Mouse (Mus musculus): Measurements from ENCODE around the gene Trim27. TPM values are rescaled to one million over a fixed set of nuclear protein-coding genes. Genes with fewer than 3 reads are reported as not detected.

The Trim27 gene
- polyA plus RNA-seq, 1 experiment from 2014 or later, result 139 TPM

DNA sequence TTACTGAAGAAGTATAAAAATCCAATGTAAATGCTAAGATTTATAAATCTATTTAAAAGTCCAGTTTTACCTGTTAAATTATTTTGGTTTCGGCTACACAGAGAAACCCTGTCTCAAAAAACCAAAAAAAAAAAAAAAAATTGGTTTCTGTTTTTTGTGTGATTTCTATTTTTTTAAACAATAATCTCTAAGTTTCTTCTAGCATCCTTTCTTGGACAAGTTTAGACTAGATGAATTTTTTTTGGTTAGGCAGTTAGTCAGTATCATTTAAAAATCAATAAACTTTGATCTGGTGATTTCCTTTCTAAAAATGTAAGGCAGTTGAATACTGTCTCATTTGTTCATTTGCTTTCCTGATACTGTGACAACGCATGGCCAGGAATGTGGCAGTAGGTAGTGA, 19.1 kb downstream of the Trim27 start:
- no peak for ATAC-seq (replicated peaks; ENCODE audit: low FRiP score)
- no peak overlapping the region for H3K4me2 ChIP-seq
- 81% methylated on average over 2 of the region's 2 CpGs for WGBS

DNA sequence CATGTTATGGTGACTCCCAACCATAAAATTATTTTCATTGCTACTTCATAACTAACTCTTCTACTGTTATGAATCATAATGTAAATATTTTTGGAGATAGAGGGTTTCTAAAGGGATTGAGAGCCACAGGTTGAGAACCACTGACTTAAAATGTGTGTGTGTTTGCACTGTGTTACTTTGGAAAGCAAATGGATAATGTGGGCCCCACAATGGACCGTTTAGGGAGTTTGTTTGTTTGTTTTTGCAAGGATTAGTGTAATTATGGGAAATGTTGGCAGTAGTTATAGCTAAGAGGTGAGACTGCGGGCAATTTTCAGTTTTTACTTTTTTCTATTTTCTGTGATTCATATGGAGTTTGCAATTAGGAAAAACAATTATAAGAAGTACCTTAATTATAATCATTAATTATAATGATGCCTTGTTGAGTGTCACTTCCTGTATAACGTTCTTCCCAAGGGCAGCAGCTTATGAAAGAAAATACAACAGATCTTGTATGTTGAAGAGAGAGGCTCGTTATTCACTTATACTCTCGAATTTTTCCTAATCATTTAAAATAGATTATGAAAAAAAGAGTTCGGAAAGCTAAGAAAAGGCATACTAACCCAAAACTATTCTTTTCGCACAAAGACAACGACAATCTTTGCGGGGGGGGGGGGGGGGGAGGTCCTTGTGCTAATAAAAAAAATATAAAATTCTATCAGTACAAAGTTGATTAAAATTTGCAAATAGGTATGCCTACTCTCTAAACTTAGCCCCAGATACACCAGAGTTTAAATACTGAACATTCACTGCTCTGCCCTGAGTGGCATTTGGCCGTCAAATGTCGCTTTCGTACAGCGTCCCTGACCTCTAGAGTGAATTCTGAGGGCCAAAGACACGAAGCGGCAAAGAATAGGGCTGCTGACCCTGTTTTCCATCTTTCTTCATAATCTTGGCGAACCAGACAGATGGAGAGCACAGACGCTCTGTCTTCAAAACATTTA, 20.1 kb downstream of the Trim27 start:
- Histone ChIP-seq H3K9me3 (replicated peaks) (no peaks in the 10 kb centered on the region), H3K36me3 (peaks cover 14% of the 10 kb centered on the region), H3K27ac (peak overlapping the region; percentile 90), H3K4me1 (peaks cover 5% of the 10 kb centered on the region; the same call in 1 of the 2 replicates), H3K27me3 (no peaks in the 10 kb centered on the region), H3K9ac (peak overlapping the region; percentile 58), H3K4me2 (peak overlapping the region; percentile 62), H3K4me3 (replicated peaks) (peak overlapping the region; percentile 84)
- ATAC-seq (replicated peaks; ENCODE audit: low FRiP score), result peak; percentile 68
- 5% methylated on average over 17 of the region's 17 CpGs for WGBS

More for the DNA sequence above, 19.1 kb downstream of the Trim27 start:
- H3K9ac ChIP-seq, result no peak overlapping the region
- no peak overlapping the region for H3K4me3 ChIP-seq (replicated peaks)
- H3K27me3 ChIP-seq, result no peaks in the 10 kb centered on the region
- no peaks in the 10 kb centered on the region for H3K9me3 ChIP-seq (replicated peaks)
- H3K36me3 ChIP-seq, result peaks cover 23% of the 10 kb centered on the region
- peaks cover 5% of the 10 kb centered on the region; the same call in 1 of the 2 replicates for H3K4me1 ChIP-seq
- H3K27ac ChIP-seq, result no peak overlapping the region

DNA sequence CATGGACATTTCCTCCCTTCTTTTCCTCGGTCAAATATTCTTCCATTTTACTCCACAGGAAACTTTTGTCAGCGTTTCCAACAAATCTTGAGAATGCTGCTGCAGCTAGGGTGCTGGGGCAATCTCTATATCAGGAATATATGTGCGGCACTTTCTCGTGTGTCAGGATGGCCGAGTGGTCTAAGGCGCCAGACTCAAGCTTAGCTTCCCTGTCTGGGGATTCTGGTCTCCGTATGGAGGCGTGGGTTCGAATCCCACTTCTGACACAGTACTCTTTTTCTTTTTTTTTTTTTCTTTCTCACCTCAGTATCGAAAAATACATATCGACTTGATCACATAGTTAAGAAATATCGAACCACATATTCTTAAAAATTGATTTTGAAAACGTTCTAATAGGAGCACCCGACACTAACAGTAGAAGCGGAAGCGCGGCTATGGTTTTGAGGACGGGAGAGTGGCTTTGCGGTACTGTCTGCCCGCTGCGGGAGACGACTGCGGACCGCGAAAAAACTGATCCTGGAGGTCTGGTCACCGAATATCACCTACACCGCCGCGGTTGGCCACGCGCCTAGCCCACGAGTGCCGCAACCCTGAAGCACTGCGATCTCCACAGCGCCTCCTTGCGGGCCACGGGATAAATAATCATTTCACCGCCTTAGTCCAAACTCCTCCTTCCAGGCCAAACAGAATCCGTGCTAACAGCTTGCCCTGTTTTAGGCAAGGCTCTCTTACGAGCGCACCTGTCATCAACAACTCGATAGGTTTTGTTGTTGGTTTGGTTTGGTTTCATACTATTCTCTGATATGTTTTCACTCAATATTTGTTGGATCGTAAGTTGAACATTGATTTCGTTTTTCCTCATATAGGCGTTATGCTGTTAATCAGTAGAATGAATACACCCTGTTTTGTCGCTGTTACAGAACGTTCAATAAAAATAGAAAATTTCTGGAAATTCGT, 21.1 kb downstream of the Trim27 start:
- H3K9ac ChIP-seq, result peak overlapping the region; percentile 66
- WGBS, result 5% methylated on average over 48 of the region's 48 CpGs
- peak; percentile 92 for ATAC-seq (replicated peaks; ENCODE audit: low FRiP score)
- peaks cover 6% of the 10 kb centered on the region for H3K36me3 ChIP-seq
- peak overlapping the region; percentile 62 for H3K4me2 ChIP-seq
- peaks cover 5% of the 10 kb centered on the region; the same call in 1 of the 2 replicates for H3K4me1 ChIP-seq
- peak overlapping the region; percentile 90 for H3K27ac ChIP-seq
- no peaks in the 10 kb centered on the region for H3K27me3 ChIP-seq
- no peaks in the 10 kb centered on the region for H3K9me3 ChIP-seq (replicated peaks)
- peak overlapping the region; percentile 84 for H3K4me3 ChIP-seq (replicated peaks)

DNA sequence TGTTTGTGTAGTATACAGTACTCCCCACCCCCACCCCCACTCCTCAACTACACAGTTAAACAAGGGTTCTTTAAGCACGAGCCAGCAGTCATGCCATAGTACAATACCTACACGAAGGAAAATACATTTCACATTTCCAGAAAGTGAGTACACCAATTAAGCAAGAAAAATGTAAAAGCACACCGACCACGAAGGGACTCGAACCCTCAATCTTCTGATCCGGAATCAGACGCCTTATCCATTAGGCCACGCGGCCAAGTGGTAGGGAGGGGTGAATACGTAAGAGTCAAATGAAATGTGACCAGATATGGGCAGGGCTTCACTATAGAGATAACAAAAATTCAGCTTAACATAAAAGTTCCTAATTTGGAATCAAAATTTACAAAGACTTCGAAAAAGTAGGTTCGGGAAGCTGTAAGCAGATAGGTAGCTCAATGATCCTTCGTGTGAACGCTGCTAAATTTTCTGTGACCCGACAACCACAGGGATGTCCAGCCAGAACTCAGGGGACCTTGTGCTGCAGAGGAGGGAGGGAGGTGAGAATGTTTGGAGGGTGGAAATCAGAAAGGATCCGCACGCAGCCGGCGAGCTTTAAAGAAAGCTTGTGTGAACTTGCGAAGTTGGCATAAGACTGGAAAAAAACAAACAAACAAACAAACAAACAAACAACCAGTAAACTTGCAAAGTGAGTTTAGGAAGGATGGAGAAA, 36.2 kb downstream of the Trim27 start:
- peak; percentile 64; the same call in 1 of the 2 replicates for ATAC-seq (replicated peaks; ENCODE audit: low FRiP score)
- Histone ChIP-seq H3K27ac (no peak overlapping the region), H3K4me3 (replicated peaks) (peak overlapping the region; percentile 46), H3K4me2 (peak overlapping the region; percentile 61), H3K36me3 (no peaks in the 10 kb centered on the region), H3K9me3 (replicated peaks) (peaks cover 10% of the 10 kb centered on the region; the same call in 1 of the 2 replicates), H3K4me1 (0 out of 2 replicates have a peak, but pooled peaks cover 4% of the 10 kb centered on the region), H3K27me3 (0 out of 2 replicates have a peak, but pooled peaks cover 3% of the 10 kb centered on the region), H3K9ac (peak overlapping the region; percentile 23; the same call in 1 of the 2 replicates)
- 2% methylated on average over 20 of the region's 20 CpGs for WGBS

DNA sequence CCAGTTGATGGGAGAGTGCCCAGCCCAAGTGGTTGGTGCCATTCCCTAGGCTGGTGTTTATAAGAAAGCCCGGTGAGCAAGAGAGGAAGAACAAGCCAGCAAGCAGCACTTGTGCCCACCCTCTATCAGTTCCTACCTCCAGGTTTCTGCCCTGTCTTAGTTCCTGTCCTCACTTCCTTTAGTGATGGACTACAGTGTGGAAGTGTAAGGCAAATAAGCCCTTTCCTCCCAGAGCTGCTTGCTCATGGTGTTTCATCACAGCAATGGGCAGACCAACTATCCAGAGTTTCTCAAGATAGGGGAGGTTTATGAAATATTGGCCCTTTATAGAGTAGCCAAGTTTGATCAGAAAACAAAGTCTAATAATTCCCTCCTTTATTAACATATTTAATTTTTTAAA, 37.5 kb downstream of the Trim27 start:
- Histone ChIP-seq H3K4me1 (0 out of 2 replicates have a peak, but pooled peaks cover 8% of the 10 kb centered on the region), H3K36me3 (no peaks in the 10 kb centered on the region), H3K27ac (no peak overlapping the region), H3K27me3 (0 out of 2 replicates have a peak, but pooled peaks cover 3% of the 10 kb centered on the region), H3K9ac (no peak overlapping the region), H3K9me3 (replicated peaks) (no peaks in the 10 kb centered on the region), H3K4me3 (replicated peaks) (no peak overlapping the region), H3K4me2 (no peak overlapping the region)
- no peak for ATAC-seq (replicated peaks; ENCODE audit: low FRiP score)
- 53% methylated on average over 1 of the region's 1 CpGs for WGBS

DNA sequence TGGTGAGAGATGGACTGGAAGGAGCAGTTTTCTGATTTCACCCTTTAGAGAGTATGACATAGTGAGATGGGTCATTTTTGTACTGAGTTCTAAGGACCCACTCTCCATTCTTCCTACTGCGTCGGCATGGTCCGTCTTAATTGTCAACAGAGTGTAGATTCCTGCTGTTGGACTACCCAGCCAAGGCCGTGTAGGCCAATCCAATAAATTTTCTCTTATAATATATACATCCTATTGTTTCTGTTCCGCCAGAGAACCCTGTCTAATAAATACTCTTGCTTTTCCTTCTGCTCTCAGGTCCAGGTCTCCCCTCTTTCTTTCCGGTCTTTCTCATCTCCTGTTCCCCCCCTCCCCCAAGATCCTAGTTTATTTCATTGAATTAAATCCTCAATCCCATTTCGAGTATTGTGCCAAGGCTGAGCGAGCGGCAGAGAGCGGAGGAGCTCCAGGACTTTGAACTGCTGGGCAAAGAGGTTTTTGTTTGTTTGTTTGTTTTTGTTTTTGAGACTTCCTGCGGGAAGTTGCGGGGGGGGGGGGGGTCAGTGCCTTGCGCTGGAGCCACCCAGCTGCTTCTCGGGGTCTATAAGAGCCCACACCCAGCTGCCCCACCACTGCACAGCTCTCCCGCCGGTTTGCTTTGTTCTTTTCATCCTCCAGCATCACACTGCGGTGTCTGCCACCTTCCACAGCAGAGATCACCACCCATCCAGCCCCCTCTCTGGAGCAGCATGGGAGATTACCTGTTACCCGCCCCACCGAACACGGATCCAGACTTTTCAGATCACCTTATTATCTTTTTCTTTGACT, 42.6 kb downstream of the Trim27 start:
- Histone ChIP-seq H3K4me1 (peaks cover 11% of the 10 kb centered on the region; the same call in 1 of the 2 replicates), H3K36me3 (no peaks in the 10 kb centered on the region), H3K4me3 (replicated peaks) (peak overlapping the region; percentile 60), H3K27me3 (0 out of 2 replicates have a peak, but pooled peaks cover 3% of the 10 kb centered on the region), H3K4me2 (peak overlapping the region; percentile 77), H3K9me3 (replicated peaks) (no peaks in the 10 kb centered on the region), H3K9ac (peak overlapping the region; percentile 48), H3K27ac (0 out of 2 replicates have a peak overlapping the region, but pooled peaks have one; percentile 51)
- ATAC-seq (replicated peaks; ENCODE audit: low FRiP score), result peak; percentile 88
- 2% methylated on average over 20 of the region's 20 CpGs for WGBS

DNA sequence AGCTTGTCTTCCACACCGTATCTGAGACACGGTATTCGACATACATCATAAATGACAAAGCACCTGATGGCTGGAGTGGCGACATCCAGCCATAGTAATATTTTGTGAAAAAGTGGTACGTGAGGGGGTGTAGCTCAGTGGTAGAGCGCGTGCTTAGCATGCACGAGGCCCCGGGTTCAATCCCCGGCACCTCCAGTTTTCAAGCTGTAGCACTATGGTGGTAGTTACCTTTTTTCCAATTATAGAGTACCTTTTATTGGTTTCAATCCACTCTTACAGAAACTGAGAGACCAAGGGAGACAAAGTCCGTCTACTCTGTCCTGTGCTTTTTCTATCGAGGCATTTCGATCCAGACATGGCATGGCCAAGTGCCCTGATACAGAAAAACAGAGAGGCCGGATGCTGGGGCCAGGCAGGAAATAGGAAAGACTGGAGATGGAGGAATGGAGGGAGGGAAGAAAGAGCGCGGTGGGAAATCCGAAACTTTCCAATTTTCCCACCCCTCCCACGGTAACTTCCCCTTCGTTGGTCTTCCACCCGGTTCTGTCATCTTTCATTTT, 43.3 kb downstream of the Trim27 start:
- Histone ChIP-seq H3K36me3 (no peaks in the 10 kb centered on the region), H3K9ac (peak overlapping the region; percentile 48), H3K27ac (peak overlapping the region; percentile 62), H3K27me3 (0 out of 2 replicates have a peak, but pooled peaks cover 3% of the 10 kb centered on the region), H3K4me2 (peak overlapping the region; percentile 77), H3K4me3 (replicated peaks) (peak overlapping the region; percentile 60), H3K9me3 (replicated peaks) (no peaks in the 10 kb centered on the region), H3K4me1 (peaks cover 11% of the 10 kb centered on the region; the same call in 1 of the 2 replicates)
- ATAC-seq (replicated peaks; ENCODE audit: low FRiP score), result peak; percentile 93
- under 1% methylated on average over 20 of the region's 20 CpGs for WGBS

DNA sequence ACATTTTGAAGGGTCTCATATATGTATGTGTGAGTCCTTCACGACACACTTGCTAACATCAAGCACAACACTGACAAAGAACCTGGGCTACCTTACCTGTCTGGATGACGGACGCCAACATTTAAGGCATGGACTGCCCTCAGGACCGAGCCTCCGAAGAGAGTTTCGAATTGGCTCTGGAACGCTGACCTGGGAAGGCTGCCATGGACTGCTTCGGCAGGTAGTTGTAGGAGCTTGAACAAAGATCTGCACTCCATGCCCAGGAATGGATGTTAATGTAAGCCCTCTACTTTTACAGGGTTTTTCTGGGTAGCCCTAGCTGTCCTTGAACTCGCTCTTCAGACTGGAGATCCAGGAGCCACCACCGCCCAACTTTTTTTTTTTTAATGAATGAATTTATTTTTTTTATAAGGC, 44.0 kb downstream of the Trim27 start:
- H3K27ac ChIP-seq, result no peak overlapping the region; the same call in 1 of the 2 replicates
- ATAC-seq (replicated peaks; ENCODE audit: low FRiP score), result no peak; the same call in 1 of the 2 replicates
- peak overlapping the region; percentile 19; the same call in 1 of the 2 replicates for H3K9ac ChIP-seq
- H3K27me3 ChIP-seq, result 0 out of 2 replicates have a peak, but pooled peaks cover 3% of the 10 kb centered on the region
- H3K4me1 ChIP-seq, result peaks cover 11% of the 10 kb centered on the region; the same call in 1 of the 2 replicates
- peak overlapping the region; percentile 77 for H3K4me2 ChIP-seq
- whole genome bisulfite sequencing, result 3% methylated on average over 10 of the region's 10 CpGs
- no peaks in the 10 kb centered on the region for H3K36me3 ChIP-seq
- peak overlapping the region; percentile 60 for H3K4me3 ChIP-seq (replicated peaks)
- H3K9me3 ChIP-seq (replicated peaks), result no peaks in the 10 kb centered on the region

DNA sequence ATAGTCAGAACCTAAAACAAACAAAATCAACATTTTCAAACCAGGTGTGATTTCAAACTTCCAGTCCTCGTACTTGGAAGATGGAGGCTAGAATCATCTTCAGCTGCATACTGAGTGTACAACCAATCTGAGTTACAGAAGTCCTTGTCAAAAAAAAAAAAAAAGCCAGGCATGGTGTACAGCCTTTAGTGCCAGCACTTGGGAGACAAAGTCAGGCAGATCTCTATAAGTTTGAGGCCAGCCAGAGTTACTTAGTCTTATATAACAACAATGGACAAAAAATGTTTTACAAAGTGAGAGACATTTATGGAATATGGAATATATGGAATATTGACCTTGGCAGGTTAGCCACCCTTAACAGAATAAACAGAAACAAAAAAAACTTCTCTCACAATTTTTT, 45.1 kb downstream of the Trim27 start:
- Histone ChIP-seq H3K4me1 (peaks cover 11% of the 10 kb centered on the region; the same call in 1 of the 2 replicates), H3K9me3 (replicated peaks) (no peaks in the 10 kb centered on the region), H3K4me2 (no peak overlapping the region), H3K4me3 (replicated peaks) (no peak overlapping the region), H3K9ac (no peak overlapping the region), H3K36me3 (no peaks in the 10 kb centered on the region), H3K27ac (no peak overlapping the region), H3K27me3 (0 out of 2 replicates have a peak, but pooled peaks cover 3% of the 10 kb centered on the region)
- 83% methylated on average over 1 of the region's 1 CpGs for WGBS
- no peak for ATAC-seq (replicated peaks; ENCODE audit: low FRiP score)

DNA sequence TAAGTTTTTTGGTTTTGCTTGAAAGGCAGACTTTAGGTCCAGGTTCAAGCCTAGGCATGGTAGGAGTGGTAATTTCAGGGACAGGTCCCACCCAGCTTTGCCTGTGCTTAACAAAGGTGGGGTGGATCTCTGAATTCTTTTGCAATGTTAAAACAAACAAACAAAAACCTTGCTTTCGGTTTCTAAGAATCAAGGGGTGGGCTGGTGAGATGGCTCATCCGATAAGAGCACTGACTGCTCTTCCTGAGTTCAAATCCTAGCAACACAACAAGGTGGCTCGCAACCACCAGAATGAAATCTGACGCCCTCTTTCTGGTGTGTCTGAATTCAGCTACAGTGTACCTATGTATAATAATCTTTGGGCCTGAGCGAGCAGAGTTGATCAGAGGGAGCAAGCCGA, 46.0 kb downstream of the Trim27 start:
- Histone ChIP-seq H3K4me3 (replicated peaks) (no peak overlapping the region), H3K9me3 (replicated peaks) (no peaks in the 10 kb centered on the region), H3K36me3 (no peaks in the 10 kb centered on the region), H3K27ac (no peak overlapping the region), H3K9ac (no peak overlapping the region), H3K4me1 (peaks cover 11% of the 10 kb centered on the region; the same call in 1 of the 2 replicates), H3K27me3 (no peaks in the 10 kb centered on the region), H3K4me2 (no peak overlapping the region)
- WGBS, result 72% methylated on average over 6 of the region's 6 CpGs
- ATAC-seq (replicated peaks; ENCODE audit: low FRiP score), result no peak

Measured in kidney, embryonic 15.5 days (tissue).